9 mouse cellular contexts compared by ENCODE assay signal in genomic region chr4:46025893-46026292, GRCm38 (mm10). TPM values are rescaled to one million over a fixed set of nuclear protein-coding genes. Genes with fewer than 3 reads are reported as not detected.
DNase-seq lines count a peak whose midpoint lies in the region; ATAC-seq and TF ChIP-seq lines count a peak whose summit lies in the region.
"Had no signal": no experiment of that assay in that cellular context is flagged by ENCODE, and none has a peak within 500 bp of the region (broad histone marks: within the 10 kb centered on the region; RNA-seq: fewer than 3 reads in every experiment).

No protein-coding gene starts in this region.

- whole genome bisulfite sequencing in intestine, embryonic 16.5 days, result 43% methylated on average over 7 of the region's 7 CpGs
- 42% methylated on average over 7 of the region's 7 CpGs for WGBS in lung, embryonic 14.5 days
- WGBS in thymus, adult 2 months, result 84% methylated on average over 7 of the region's 7 CpGs

- H3K4me3 ChIP-seq in intestine, embryonic 16.5 days (ENCODE audit: low read length), result no peak overlapping the region
- H3K4me3 ChIP-seq in lung, embryonic 14.5 days (ENCODE audit: low read depth, low read length), result no peak overlapping the region
- no peak overlapping the region for H3K4me3 ChIP-seq in thymus, adult 2 months (ENCODE audit: control insufficient read depth, insufficient read depth, low read length)
- H3K4me3 ChIP-seq: liver, embryonic 15.5 days had no signal

- no peaks in the 10 kb centered on the region for H3K4me1 ChIP-seq in intestine, embryonic 16.5 days (ENCODE audit: control insufficient read depth, insufficient read depth, low read length)
- no peaks in the 10 kb centered on the region for H3K4me1 ChIP-seq in lung, embryonic 14.5 days (ENCODE audit: insufficient read depth)
- H3K4me1 ChIP-seq in thymus, adult 2 months (replicated peaks; ENCODE audit: control insufficient read depth, insufficient read depth, low read length), result no peaks in the 10 kb centered on the region

- 0 out of 2 replicates have a peak, but pooled peaks have one; percentile 28 for ATAC-seq in intestine, embryonic 16.5 days
- ATAC-seq in lung, embryonic 14.5 days (ENCODE audit: insufficient read depth), result 0 out of 2 replicates have a peak, but pooled peaks have one; percentile 21

- H3K36me3 ChIP-seq in intestine, embryonic 16.5 days (ENCODE audit: control insufficient read depth, insufficient read depth, low read length), result no peaks in the 10 kb centered on the region
- no peaks in the 10 kb centered on the region for H3K36me3 ChIP-seq in lung, embryonic 14.5 days (ENCODE audit: insufficient read depth)
- H3K36me3 ChIP-seq in thymus, adult 2 months (ENCODE audit: control insufficient read depth, insufficient read depth, low read length), result no peaks in the 10 kb centered on the region
- H3K36me3 ChIP-seq: liver, embryonic 15.5 days had no signal

- no peaks in the 10 kb centered on the region for H3K27me3 ChIP-seq in intestine, embryonic 16.5 days (replicated peaks; ENCODE audit: control insufficient read depth, insufficient read depth, low read length)
- H3K27me3 ChIP-seq in lung, embryonic 14.5 days (ENCODE audit: insufficient read depth, low read length), result no peaks in the 10 kb centered on the region
- H3K27me3 ChIP-seq in thymus, adult 2 months (ENCODE audit: control insufficient read depth, insufficient read depth, low read length), result no peaks in the 10 kb centered on the region
- H3K27me3 ChIP-seq: liver, embryonic 15.5 days had no signal

- no peak overlapping the region for H3K4me2 ChIP-seq in intestine, embryonic 16.5 days (ENCODE audit: low read depth, low read length)
- no peak overlapping the region for H3K4me2 ChIP-seq in lung, embryonic 14.5 days
- H3K4me2 ChIP-seq: liver, embryonic 15.5 days had no signal

- H3K27ac ChIP-seq in intestine, embryonic 16.5 days (ENCODE audit: low read length), result no peak overlapping the region
- no peak overlapping the region for H3K27ac ChIP-seq in lung, embryonic 14.5 days (ENCODE audit: low read depth)
- no peak overlapping the region for H3K27ac ChIP-seq in thymus, adult 2 months (ENCODE audit: control insufficient read depth, insufficient read depth, low read length)
- H3K27ac ChIP-seq: liver, embryonic 15.5 days had no signal

- intact Hi-C loops in gastrocnemius, postnatal 14 days (cut with DNase I; ENCODE audit: low total_unique reads), result loop anchor here (10.0 kb wide), 1 partner anchor 51 kb away; no protein-coding TSS in a partner anchor

- H3K9me3 ChIP-seq in intestine, embryonic 16.5 days (ENCODE audit: control insufficient read depth, low read length), result no peaks in the 10 kb centered on the region
- no peaks in the 10 kb centered on the region for H3K9me3 ChIP-seq in lung, embryonic 14.5 days (ENCODE audit: low read depth, low read length)
- H3K9me3 ChIP-seq: liver, embryonic 15.5 days had no signal

- peak; percentile 73 for TF ChIP-seq CTCF in lung, embryonic 14.5 days (IDR thresholded peaks at IDR 0.05; ENCODE audit: low read depth)
- no peak for TF ChIP-seq CTCF in thymus, adult 2 months (IDR thresholded peaks at IDR 0.05; ENCODE audit: borderline replicate concordance, control insufficient read depth, extremely low read depth, insufficient read depth, low read length, poor library complexity)

- no peak overlapping the region for H3K9ac ChIP-seq in intestine, embryonic 16.5 days (ENCODE audit: low read depth, low read length)
- H3K9ac ChIP-seq in lung, embryonic 14.5 days, result no peak overlapping the region
- H3K9ac ChIP-seq: liver, embryonic 15.5 days had no signal

- TF ChIP-seq POLR2A in thymus, adult 2 months (IDR thresholded peaks at IDR 0.05; ENCODE audit: control insufficient read depth, extremely low read depth, insufficient read depth, low read length, poor library complexity), result no peak

- peak; percentile 31 for DNase-seq in gastrocnemius, postnatal 10 days
- no peak for DNase-seq in gastrocnemius, postnatal 14 days
- DNase-seq in thymus, postnatal 0 days (ENCODE audit: low spot score), result peak; percentile 8
- no peak for DNase-seq in thymus, postnatal 25 days
- peak; percentile 70 for DNase-seq in lung, embryonic 14.5 days
- DNase-seq in thymus, postnatal 36 days, result no peak
- no peak for DNase-seq in thymus, adult 2 months

RNA-seq across cellular contexts. Expression of gene Tmod1, which starts 12.8 kb away (rescaled TPM):
- 100 to 1,000 TPM; 251 to 256 TPM for total RNA-seq in gastrocnemius, postnatal 10 days (2021)
- 100 to 1,000 TPM; 228 TPM for total RNA-seq in gastrocnemius, postnatal 14 days (2021)
- polyA plus RNA-seq in thymus, postnatal 0 days (2015; fragmentation: Nextera tagmentation; extraction: Ambion mirVana), result 0.98 and 1.8 TPM in 2 replicates
- polyA plus RNA-seq in intestine, embryonic 16.5 days (2015; fragmentation: Nextera tagmentation; extraction: Ambion mirVana), result 3.2 and 4.0 TPM in 2 replicates
- 2.0 and 5.0 TPM in 2 replicates for polyA plus RNA-seq in lung, embryonic 14.5 days (2014; fragmentation: Nextera tagmentation; extraction: Ambion mirVana)
- 0.92 and 3.6 TPM in 2 replicates for polyA plus RNA-seq in thymus, adult 2 months (2012; rRNA removed)

Comparison
In these comparisons a context has a peak if more than half of its experiments do, and no peak if none do; other contexts are left out.
1. DNase-seq: peak in gastrocnemius, postnatal 10 days (single experiment), thymus, postnatal 0 days (single experiment) and lung, embryonic 14.5 days (single experiment); none in gastrocnemius, postnatal 14 days (single experiment), thymus, postnatal 25 days (single experiment), thymus, postnatal 36 days (0 of 2) and thymus, adult 2 months (single experiment).